Mouse (Mus musculus) thymus, adult 2 months (tissue): ENCODE data around the gene Cldn14.

Experiments
- CTCF ChIP-seq: fragments of 200-500 bp; IDR thresholded peaks from 2 replicates; pipeline ENCODE4 v1.5.1; 2012; ENCODE audit warnings: mild to moderate bottlenecking, control low read depth, low read length, moderate library complexity, borderline replicate concordance; ENCODE audit not compliant: control insufficient read depth, poor library complexity, insufficient read depth; ENCODE audit errors: extremely low read depth
- POLR2A ChIP-seq: fragments of 200-500 bp; IDR thresholded peaks from 2 replicates; pipeline ENCODE4 v1.6.1; 2012; ENCODE audit warnings: mild to moderate bottlenecking, low read length, control low read depth, moderate library complexity; ENCODE audit not compliant: control insufficient read depth, poor library complexity, insufficient read depth; ENCODE audit errors: extremely low read depth

DNA sequence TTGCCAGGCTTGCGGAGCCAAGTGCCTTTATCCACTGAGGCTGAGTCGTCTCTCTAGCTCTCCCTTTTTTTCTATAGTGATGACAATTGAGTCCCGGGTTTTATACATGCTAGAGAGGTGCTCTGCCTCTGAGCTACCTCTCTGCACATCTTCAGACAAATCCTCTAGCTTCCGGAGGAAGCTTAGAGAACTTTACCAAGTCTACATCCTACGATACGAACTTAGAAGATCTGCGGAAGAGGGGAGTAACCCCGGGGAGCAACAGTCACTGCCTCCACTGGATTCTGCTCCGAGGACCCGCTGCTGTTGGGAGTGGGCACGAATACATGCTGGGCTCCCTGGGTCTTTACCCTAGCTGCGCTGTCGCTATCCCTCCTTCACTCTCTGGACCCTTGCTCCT lies 74.0 kb downstream of the Cldn14 start:
- no peak for TF ChIP-seq POLR2A
- TF ChIP-seq CTCF, result no peak
